In genomic region chr10:9832937-9833336, GRCm38 (mm10) we compare ENCODE assay signal across 17 mouse cellular contexts.
DNase-seq lines count a peak whose midpoint lies in the region; ATAC-seq and TF ChIP-seq lines count a peak whose summit lies in the region.
"Had no signal": no experiment of that assay in that cellular context is flagged by ENCODE, and none has a peak within 500 bp of the region (broad histone marks: within the 10 kb centered on the region; RNA-seq: fewer than 3 reads in every experiment).

No protein-coding gene starts in this region.

- no peak overlapping the region for H3K4me2 ChIP-seq in forebrain, embryonic 13.5 days
- H3K4me2 ChIP-seq in forebrain, embryonic 12.5 days = no peak overlapping the region
- H3K4me2 ChIP-seq in forebrain, embryonic 16.5 days (ENCODE audit: low read length) = no peak overlapping the region
- no peak overlapping the region for H3K4me2 ChIP-seq in forebrain, embryonic 11.5 days (ENCODE audit: low read depth, low read length, severe bottlenecking)
- H3K4me2 ChIP-seq in stomach, embryonic 16.5 days (ENCODE audit: low read depth, low read length) = no peak overlapping the region
- H3K4me2 ChIP-seq in stomach, postnatal 0 days (replicated peaks; ENCODE audit: low read depth) = no peak overlapping the region
- H3K4me2 ChIP-seq: heart, embryonic 11.5 days; hindbrain, embryonic 12.5 days; hindbrain, embryonic 15.5 days had no signal

- no peaks in the 10 kb centered on the region; the same call in 1 of the 2 replicates for H3K36me3 ChIP-seq in forebrain, embryonic 13.5 days (ENCODE audit: poor library complexity, severe bottlenecking)
- no peaks in the 10 kb centered on the region for H3K36me3 ChIP-seq in forebrain, embryonic 12.5 days (replicated peaks)
- peaks cover 4% of the 10 kb centered on the region for H3K36me3 ChIP-seq in forebrain, embryonic 16.5 days (ENCODE audit: control insufficient read depth, insufficient read depth)
- H3K36me3 ChIP-seq in forebrain, embryonic 11.5 days (ENCODE audit: control insufficient read depth, insufficient read depth, low read length) = no peaks in the 10 kb centered on the region; the same call in 1 of the 2 replicates
- no peaks in the 10 kb centered on the region for H3K36me3 ChIP-seq in stomach, embryonic 16.5 days (ENCODE audit: control insufficient read depth, insufficient read depth, low read length)
- no peaks in the 10 kb centered on the region for H3K36me3 ChIP-seq in stomach, postnatal 0 days (ENCODE audit: control insufficient read depth, insufficient read depth, low read length)
- H3K36me3 ChIP-seq: hindbrain, embryonic 12.5 days had no signal

- no peak overlapping the region for H3K9ac ChIP-seq in forebrain, embryonic 13.5 days
- H3K9ac ChIP-seq in forebrain, embryonic 12.5 days = no peak overlapping the region
- H3K9ac ChIP-seq in forebrain, embryonic 16.5 days (replicated peaks; ENCODE audit: low read depth, low read length) = no peak overlapping the region
- no peak overlapping the region for H3K9ac ChIP-seq in forebrain, embryonic 11.5 days (ENCODE audit: low read length)
- H3K9ac ChIP-seq in stomach, embryonic 16.5 days (ENCODE audit: low read length) = no peak overlapping the region
- H3K9ac ChIP-seq in stomach, postnatal 0 days (ENCODE audit: low read length) = no peak overlapping the region
- H3K9ac ChIP-seq: hindbrain, embryonic 12.5 days; hindbrain, embryonic 15.5 days had no signal

- no peak for TF ChIP-seq EP300 in stomach, postnatal 0 days (optimal IDR thresholded peaks at IDR 0.05)

- H3K4me3 ChIP-seq in forebrain, embryonic 13.5 days = no peak overlapping the region
- H3K4me3 ChIP-seq in forebrain, embryonic 12.5 days (replicated peaks) = no peak overlapping the region
- H3K4me3 ChIP-seq in forebrain, embryonic 16.5 days (replicated peaks; ENCODE audit: low read length) = no peak overlapping the region
- no peak overlapping the region for H3K4me3 ChIP-seq in forebrain, embryonic 11.5 days (ENCODE audit: low read depth, low read length)
- H3K4me3 ChIP-seq in stomach, embryonic 16.5 days (replicated peaks; ENCODE audit: low read length) = no peak overlapping the region
- no peak overlapping the region for H3K4me3 ChIP-seq in stomach, postnatal 0 days (ENCODE audit: low read depth, low read length)
- H3K4me3 ChIP-seq: hindbrain, embryonic 12.5 days; hindbrain, embryonic 15.5 days had no signal

- no peaks in the 10 kb centered on the region for H3K9me3 ChIP-seq in forebrain, embryonic 13.5 days (replicated peaks)
- no peaks in the 10 kb centered on the region for H3K9me3 ChIP-seq in forebrain, embryonic 12.5 days
- no peaks in the 10 kb centered on the region for H3K9me3 ChIP-seq in forebrain, embryonic 16.5 days (ENCODE audit: control insufficient read depth, low read length)
- H3K9me3 ChIP-seq in forebrain, embryonic 11.5 days (ENCODE audit: control insufficient read depth, low read length) = no peaks in the 10 kb centered on the region
- no peaks in the 10 kb centered on the region for H3K9me3 ChIP-seq in stomach, embryonic 16.5 days (replicated peaks; ENCODE audit: control insufficient read depth, low read length)
- no peaks in the 10 kb centered on the region for H3K9me3 ChIP-seq in stomach, postnatal 0 days (ENCODE audit: control insufficient read depth, low read length)
- H3K9me3 ChIP-seq: hindbrain, embryonic 12.5 days; hindbrain, embryonic 15.5 days had no signal

- H3K27me3 ChIP-seq in forebrain, embryonic 13.5 days = no peaks in the 10 kb centered on the region
- no peaks in the 10 kb centered on the region for H3K27me3 ChIP-seq in forebrain, embryonic 12.5 days
- H3K27me3 ChIP-seq in forebrain, embryonic 16.5 days (replicated peaks; ENCODE audit: control insufficient read depth, insufficient read depth, low read length) = no peaks in the 10 kb centered on the region
- no peaks in the 10 kb centered on the region for H3K27me3 ChIP-seq in forebrain, embryonic 11.5 days (ENCODE audit: control insufficient read depth, insufficient read depth, low read length)
- H3K27me3 ChIP-seq in stomach, embryonic 16.5 days (ENCODE audit: control insufficient read depth, insufficient read depth, low read length) = no peaks in the 10 kb centered on the region
- no peaks in the 10 kb centered on the region for H3K27me3 ChIP-seq in stomach, postnatal 0 days (ENCODE audit: control insufficient read depth, insufficient read depth, low read length)
- H3K27me3 ChIP-seq: hindbrain, embryonic 12.5 days; hindbrain, embryonic 15.5 days had no signal

- ATAC-seq in forebrain, embryonic 13.5 days = peak; percentile 71; the same call in 1 of the 2 replicates
- no peak for ATAC-seq in forebrain, embryonic 12.5 days (ENCODE audit: low FRiP score)
- ATAC-seq in forebrain, embryonic 16.5 days = peak; percentile 66; the same call in 1 of the 2 replicates
- no peak for ATAC-seq in forebrain, embryonic 11.5 days (replicated peaks; ENCODE audit: low FRiP score)
- no peak for ATAC-seq in stomach, embryonic 16.5 days (ENCODE audit: insufficient read depth, low FRiP score)
- ATAC-seq in stomach, postnatal 0 days (ENCODE audit: low FRiP score, low TSS enrichment) = no peak
- ATAC-seq: activated CD4-positive, CD25-positive, alpha-beta regulatory T cell, adult 4 months; intestine, postnatal 0 days had no signal

- H3K27ac ChIP-seq in forebrain, embryonic 13.5 days = no peak overlapping the region
- H3K27ac ChIP-seq in forebrain, embryonic 12.5 days = no peak overlapping the region
- H3K27ac ChIP-seq in forebrain, embryonic 16.5 days (ENCODE audit: low read length) = no peak overlapping the region
- H3K27ac ChIP-seq in forebrain, embryonic 11.5 days (ENCODE audit: low read depth, low read length) = no peak overlapping the region
- 0 out of 2 replicates have a peak overlapping the region, but pooled peaks have one; percentile 19 for H3K27ac ChIP-seq in stomach, embryonic 16.5 days (ENCODE audit: low read length)
- H3K27ac ChIP-seq in stomach, postnatal 0 days (replicated peaks) = no peak overlapping the region
- H3K27ac ChIP-seq: hindbrain, embryonic 12.5 days; hindbrain, embryonic 15.5 days had no signal

- H3K4me1 ChIP-seq in forebrain, embryonic 13.5 days = no peaks in the 10 kb centered on the region
- H3K4me1 ChIP-seq in forebrain, embryonic 12.5 days = no peaks in the 10 kb centered on the region
- H3K4me1 ChIP-seq in forebrain, embryonic 16.5 days (replicated peaks; ENCODE audit: control insufficient read depth, insufficient read depth, low read length) = 0 out of 2 replicates have a peak, but pooled peaks cover 4% of the 10 kb centered on the region
- no peaks in the 10 kb centered on the region for H3K4me1 ChIP-seq in forebrain, embryonic 11.5 days (replicated peaks; ENCODE audit: control insufficient read depth, insufficient read depth, low read length)
- H3K4me1 ChIP-seq in stomach, embryonic 16.5 days (ENCODE audit: control insufficient read depth, insufficient read depth, low read length) = 0 out of 2 replicates have a peak, but pooled peaks cover 3% of the 10 kb centered on the region
- H3K4me1 ChIP-seq in stomach, postnatal 0 days (replicated peaks; ENCODE audit: control insufficient read depth, insufficient read depth) = no peaks in the 10 kb centered on the region
- H3K4me1 ChIP-seq: hindbrain, embryonic 12.5 days; hindbrain, embryonic 15.5 days had no signal

- no peak for DNase-seq in forebrain, embryonic 11.5 days (ENCODE audit: low spot score)
- DNase-seq in stomach, postnatal 0 days (ENCODE audit: low spot score) = no peak
- DNase-seq: adrenal gland, adult 8-10 months; adrenal gland, postnatal 25 days; cerebellum, adult 18-20 months; cerebellum, adult 9-10 months; cerebellum, postnatal 14 days; gastrocnemius, postnatal 25 days had no signal

- no peak for TF ChIP-seq CTCF in stomach, postnatal 0 days (IDR thresholded peaks at IDR 0.05; ENCODE audit: low read depth)

- 90% methylated on average over 4 of the region's 4 CpGs for WGBS in forebrain, embryonic 13.5 days
- 89% methylated on average over 4 of the region's 4 CpGs for whole genome bisulfite sequencing in forebrain, embryonic 12.5 days
- 63% methylated on average over 4 of the region's 4 CpGs for WGBS in forebrain, embryonic 16.5 days
- WGBS in forebrain, embryonic 11.5 days = 92% methylated on average over 4 of the region's 4 CpGs
- 69% methylated on average over 4 of the region's 4 CpGs for WGBS in stomach, embryonic 16.5 days
- 63% methylated on average over 4 of the region's 4 CpGs for WGBS in stomach, postnatal 0 days

Comparison
In these comparisons a context has a peak if more than half of its experiments do, and no peak if none do; other contexts are left out.
1. ATAC-seq: peak in forebrain, embryonic 13.5 days (single experiment) and forebrain, embryonic 16.5 days (single experiment); none in forebrain, embryonic 12.5 days (single experiment), forebrain, embryonic 11.5 days (single experiment), stomach, embryonic 16.5 days (single experiment) and stomach, postnatal 0 days (single experiment).